Mouse (Mus musculus): ENCODE results near the gene Fads6. TPM values are rescaled to one million over a fixed set of nuclear protein-coding genes. Genes with fewer than 3 reads are reported as not detected.

The Fads6 gene
- polyA plus RNA-seq, 1 experiment from 2014 or later = 0.52 TPM

DNA sequence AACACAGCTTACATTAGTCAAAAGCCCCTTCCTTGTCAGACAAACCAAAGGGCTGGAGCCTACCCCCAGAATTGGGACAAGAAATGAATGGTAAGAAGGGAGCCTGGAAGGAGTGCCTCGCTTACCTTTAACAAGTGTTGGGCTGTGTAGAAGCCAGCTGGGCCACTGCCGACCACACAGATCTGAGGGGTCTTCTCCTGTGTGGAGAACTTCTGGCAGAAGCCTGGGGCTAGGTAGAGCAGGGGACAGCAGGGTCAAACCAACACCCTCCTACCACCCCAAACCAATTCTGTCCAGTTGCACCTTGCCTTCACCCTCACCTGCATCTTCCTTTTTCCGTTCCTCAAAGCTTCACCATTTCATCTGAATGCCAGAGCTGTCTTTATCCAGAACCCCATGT, 21.5 kb downstream of the Fads6 start:
- Histone ChIP-seq H3K9me3 (ENCODE audit: control insufficient read depth, low read length) (no peaks in the 10 kb centered on the region), H3K27ac (ENCODE audit: low read depth, low read length) (peak overlapping the region; percentile 74; the same call in 1 of the 2 replicates), H3K36me3 (ENCODE audit: control insufficient read depth, insufficient read depth, low read length) (no peaks in the 10 kb centered on the region), H3K9ac (ENCODE audit: low read depth, low read length) (peak overlapping the region; percentile 64), H3K4me2 (replicated peaks; ENCODE audit: low read depth, low read length) (peak overlapping the region; percentile 64), H3K4me3 (ENCODE audit: low read depth, low read length) (peak overlapping the region; percentile 46), H3K27me3 (ENCODE audit: control insufficient read depth, insufficient read depth, low read length) (no peaks in the 10 kb centered on the region), H3K4me1 (replicated peaks; ENCODE audit: control insufficient read depth, insufficient read depth, low read length) (peaks cover 7% of the 10 kb centered on the region)
- WGBS = 69% methylated on average over 3 of the region's 3 CpGs
- ATAC-seq (ENCODE audit: low FRiP score) (no peak), DNase-seq (ENCODE audit: low spot score) (no peak)

DNA sequence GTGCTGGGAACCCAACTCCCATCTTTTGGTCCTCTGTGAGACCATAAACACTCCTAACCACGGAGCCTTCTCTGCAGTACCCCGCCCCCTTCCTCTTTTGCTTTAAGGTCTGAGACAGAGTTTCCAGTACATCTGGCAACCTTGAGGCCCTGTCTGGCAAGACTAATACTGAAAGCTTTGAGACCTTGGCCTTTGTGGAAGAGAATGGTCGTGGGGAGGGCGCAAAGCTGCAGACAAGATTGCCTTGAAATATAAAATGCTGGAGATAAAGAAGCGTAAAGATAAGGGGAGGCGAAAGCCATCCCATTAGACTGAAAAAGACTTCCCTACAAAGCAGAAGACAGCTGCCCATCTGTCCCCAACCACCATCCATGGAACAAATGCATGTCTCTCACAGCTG, 22.0 kb downstream of the Fads6 start:
- Histone ChIP-seq H3K4me1 (replicated peaks; ENCODE audit: control insufficient read depth, insufficient read depth, low read length) (peaks cover 7% of the 10 kb centered on the region), H3K9me3 (ENCODE audit: control insufficient read depth, low read length) (no peaks in the 10 kb centered on the region), H3K4me2 (replicated peaks; ENCODE audit: low read depth, low read length) (no peak overlapping the region), H3K4me3 (ENCODE audit: low read depth, low read length) (no peak overlapping the region), H3K27me3 (ENCODE audit: control insufficient read depth, insufficient read depth, low read length) (no peaks in the 10 kb centered on the region), H3K9ac (ENCODE audit: low read depth, low read length) (no peak overlapping the region), H3K36me3 (ENCODE audit: control insufficient read depth, insufficient read depth, low read length) (no peaks in the 10 kb centered on the region), H3K27ac (ENCODE audit: low read depth, low read length) (no peak overlapping the region)
- ATAC-seq (ENCODE audit: low FRiP score) (no peak), DNase-seq (ENCODE audit: low spot score) (no peak)
- WGBS = 81% methylated on average over 6 of the region's 6 CpGs

DNA sequence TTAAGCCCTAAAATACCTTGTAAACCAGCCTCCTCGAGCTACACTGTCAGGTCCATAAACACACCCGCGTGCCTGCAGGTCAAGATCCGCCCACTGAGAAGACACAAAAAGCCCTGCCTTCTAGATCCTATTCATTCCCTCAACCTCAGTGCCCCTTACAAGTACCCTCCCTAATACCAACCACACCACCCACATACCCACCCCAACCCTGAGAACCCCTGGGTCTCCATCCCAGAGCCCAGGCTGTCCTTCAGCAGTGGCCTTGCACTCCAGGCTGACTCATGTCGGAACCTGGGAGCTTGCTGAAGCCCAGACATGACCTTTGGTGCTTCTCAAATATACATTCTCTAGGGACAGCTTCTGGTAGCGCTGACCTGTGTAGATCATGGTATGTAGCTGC, 22.7 kb downstream of the Fads6 start:
- Histone ChIP-seq H3K9me3 (ENCODE audit: control insufficient read depth, low read length) (no peaks in the 10 kb centered on the region), H3K36me3 (ENCODE audit: control insufficient read depth, insufficient read depth, low read length) (no peaks in the 10 kb centered on the region), H3K4me2 (replicated peaks; ENCODE audit: low read depth, low read length) (no peak overlapping the region), H3K27me3 (ENCODE audit: control insufficient read depth, insufficient read depth, low read length) (no peaks in the 10 kb centered on the region), H3K4me3 (ENCODE audit: low read depth, low read length) (no peak overlapping the region), H3K4me1 (replicated peaks; ENCODE audit: control insufficient read depth, insufficient read depth, low read length) (peaks cover 10% of the 10 kb centered on the region), H3K9ac (ENCODE audit: low read depth, low read length) (no peak overlapping the region), H3K27ac (ENCODE audit: low read depth, low read length) (no peak overlapping the region)
- ATAC-seq (ENCODE audit: low FRiP score) = no peak
- no peak for DNase-seq (ENCODE audit: low spot score)
- WGBS = 93% methylated on average over 6 of the region's 6 CpGs

DNA sequence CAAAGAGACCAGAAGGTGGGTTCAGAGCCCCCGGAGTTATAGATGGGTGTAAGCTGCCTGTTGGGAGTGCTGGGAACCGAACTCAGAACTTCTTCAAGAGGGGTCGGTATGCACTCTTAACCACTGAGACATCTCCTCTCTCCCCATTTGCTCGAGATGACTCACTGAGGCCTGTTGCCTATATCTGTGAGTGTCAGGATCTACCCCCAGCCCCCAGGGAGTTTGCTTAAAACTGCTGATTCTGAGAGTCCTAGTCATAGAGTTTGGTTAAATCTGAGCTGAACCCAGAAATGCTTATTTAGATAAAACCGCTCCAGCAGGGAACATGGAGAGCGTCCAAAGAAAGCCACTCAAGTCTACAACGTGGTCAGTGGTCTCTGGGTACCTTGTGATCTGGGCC, 23.3 kb downstream of the Fads6 start:
- 84% methylated on average over 7 of the region's 7 CpGs for WGBS
- no peaks in the 10 kb centered on the region for H3K36me3 ChIP-seq (ENCODE audit: control insufficient read depth, insufficient read depth, low read length)
- ATAC-seq (ENCODE audit: low FRiP score) = no peak
- no peak for DNase-seq (ENCODE audit: low spot score)
- H3K27ac ChIP-seq (ENCODE audit: low read depth, low read length) = no peak overlapping the region
- no peak overlapping the region for H3K9ac ChIP-seq (ENCODE audit: low read depth, low read length)
- no peaks in the 10 kb centered on the region for H3K9me3 ChIP-seq (ENCODE audit: control insufficient read depth, low read length)
- no peak overlapping the region for H3K4me3 ChIP-seq (ENCODE audit: low read depth, low read length)
- H3K4me2 ChIP-seq (replicated peaks; ENCODE audit: low read depth, low read length) = no peak overlapping the region
- H3K27me3 ChIP-seq (ENCODE audit: control insufficient read depth, insufficient read depth, low read length) = no peaks in the 10 kb centered on the region
- peaks cover 12% of the 10 kb centered on the region for H3K4me1 ChIP-seq (replicated peaks; ENCODE audit: control insufficient read depth, insufficient read depth, low read length)

DNA sequence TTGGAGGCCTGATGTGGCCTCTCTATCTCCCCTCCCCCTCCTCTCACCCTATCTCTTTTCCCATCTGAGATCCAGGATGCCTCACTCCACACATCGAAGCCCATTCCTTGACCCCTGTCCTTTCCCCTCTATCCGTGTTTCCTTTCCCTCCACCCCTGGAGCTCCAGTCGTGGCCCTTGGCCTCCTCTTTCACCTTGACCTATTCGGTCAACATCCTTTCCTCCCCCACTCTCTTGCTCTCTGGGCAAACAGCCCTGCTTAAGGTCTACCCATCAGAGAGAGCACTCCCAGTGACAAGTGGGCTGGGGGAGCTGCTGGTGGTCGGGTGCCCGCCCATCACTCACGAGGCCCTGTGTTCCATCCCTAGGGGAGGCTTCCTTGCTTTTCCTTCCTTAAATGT, 23.7 kb downstream of the Fads6 start:
- Histone ChIP-seq H3K27me3 (ENCODE audit: control insufficient read depth, insufficient read depth, low read length) (peaks cover 2% of the 10 kb centered on the region; the same call in 1 of the 2 replicates), H3K9ac (ENCODE audit: low read depth, low read length) (no peak overlapping the region), H3K4me3 (ENCODE audit: low read depth, low read length) (no peak overlapping the region), H3K4me1 (replicated peaks; ENCODE audit: control insufficient read depth, insufficient read depth, low read length) (peaks cover 12% of the 10 kb centered on the region), H3K9me3 (ENCODE audit: control insufficient read depth, low read length) (no peaks in the 10 kb centered on the region), H3K4me2 (replicated peaks; ENCODE audit: low read depth, low read length) (no peak overlapping the region), H3K36me3 (ENCODE audit: control insufficient read depth, insufficient read depth, low read length) (no peaks in the 10 kb centered on the region), H3K27ac (ENCODE audit: low read depth, low read length) (no peak overlapping the region)
- 64% methylated on average over 7 of the region's 7 CpGs for WGBS
- DNase-seq (ENCODE audit: low spot score) = no peak
- no peak for ATAC-seq (ENCODE audit: low FRiP score)

DNA sequence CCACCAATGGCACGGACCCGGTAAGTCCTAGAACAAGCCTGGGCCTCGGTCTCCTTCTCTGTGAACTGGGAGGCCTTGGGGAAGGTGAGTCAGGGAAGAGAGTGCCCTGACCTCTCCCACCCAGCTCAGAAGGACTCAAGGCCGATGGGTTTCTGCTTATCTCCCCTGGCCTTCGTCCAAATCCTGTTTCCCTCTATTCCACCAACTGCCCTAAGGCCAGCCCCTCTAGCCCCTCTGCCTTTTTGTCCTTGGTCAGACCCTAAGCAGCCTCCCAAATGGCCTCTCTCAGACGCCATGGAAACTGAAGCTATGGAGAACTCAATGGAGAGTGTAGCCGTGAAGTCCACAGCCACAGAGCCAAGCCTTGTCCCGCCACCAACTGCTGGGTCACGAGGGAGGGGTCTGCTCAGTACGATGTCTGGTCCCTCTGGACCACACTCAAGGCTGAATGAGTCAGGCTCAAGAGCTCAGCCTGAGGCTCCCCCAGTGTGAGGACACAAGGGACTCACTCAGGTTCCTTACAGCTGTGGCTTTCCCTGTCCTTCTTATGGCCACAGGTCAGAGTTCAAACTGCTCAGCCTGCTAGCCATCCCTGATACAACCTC, 24.5 kb downstream of the Fads6 start:
- H3K4me3 ChIP-seq (ENCODE audit: low read depth, low read length) = no peak overlapping the region
- peaks cover 12% of the 10 kb centered on the region for H3K4me1 ChIP-seq (replicated peaks; ENCODE audit: control insufficient read depth, insufficient read depth, low read length)
- no peak for DNase-seq (ENCODE audit: low spot score)
- H3K9ac ChIP-seq (ENCODE audit: low read depth, low read length) = no peak overlapping the region
- H3K27ac ChIP-seq (ENCODE audit: low read depth, low read length) = no peak overlapping the region
- H3K36me3 ChIP-seq (ENCODE audit: control insufficient read depth, insufficient read depth, low read length) = no peaks in the 10 kb centered on the region
- no peaks in the 10 kb centered on the region for H3K9me3 ChIP-seq (ENCODE audit: control insufficient read depth, low read length)
- WGBS = 75% methylated on average over 10 of the region's 10 CpGs
- H3K4me2 ChIP-seq (replicated peaks; ENCODE audit: low read depth, low read length) = no peak overlapping the region
- no peak for ATAC-seq (ENCODE audit: low FRiP score)
- H3K27me3 ChIP-seq (ENCODE audit: control insufficient read depth, insufficient read depth, low read length) = peaks cover 8% of the 10 kb centered on the region

DNA sequence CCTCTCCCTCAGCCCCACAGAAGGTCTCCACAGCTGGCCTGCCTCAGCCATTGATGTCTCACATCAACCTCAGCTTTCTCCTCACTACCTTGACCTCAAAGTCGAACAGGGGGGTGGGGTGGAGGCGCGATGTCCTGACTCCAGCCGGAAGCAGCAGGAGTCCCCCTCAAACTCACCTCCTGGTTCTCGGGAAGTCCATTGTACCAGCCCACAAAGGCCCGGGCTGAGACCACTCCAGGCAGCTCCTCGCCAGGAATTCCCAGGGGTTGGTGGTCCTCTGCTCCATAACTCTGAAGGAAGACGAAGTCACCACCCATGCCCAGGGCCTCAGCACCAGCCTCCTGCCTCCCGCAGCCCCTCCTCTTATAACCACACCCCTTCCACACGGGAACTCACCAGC, 26.0 kb downstream of the Fads6 start:
- H3K4me1 ChIP-seq (replicated peaks; ENCODE audit: control insufficient read depth, insufficient read depth, low read length) = peaks cover 17% of the 10 kb centered on the region
- H3K27ac ChIP-seq (ENCODE audit: low read depth, low read length) = no peak overlapping the region
- 66% methylated on average over 10 of the region's 10 CpGs for WGBS
- no peak overlapping the region for H3K9ac ChIP-seq (ENCODE audit: low read depth, low read length)
- ATAC-seq (ENCODE audit: low FRiP score) = no peak
- no peak overlapping the region for H3K4me3 ChIP-seq (ENCODE audit: low read depth, low read length)
- DNase-seq (ENCODE audit: low spot score) = no peak
- no peak overlapping the region for H3K4me2 ChIP-seq (replicated peaks; ENCODE audit: low read depth, low read length)
- peaks cover 24% of the 10 kb centered on the region for H3K27me3 ChIP-seq (ENCODE audit: control insufficient read depth, insufficient read depth, low read length)
- H3K36me3 ChIP-seq (ENCODE audit: control insufficient read depth, insufficient read depth, low read length) = no peaks in the 10 kb centered on the region
- no peaks in the 10 kb centered on the region for H3K9me3 ChIP-seq (ENCODE audit: control insufficient read depth, low read length)

DNA sequence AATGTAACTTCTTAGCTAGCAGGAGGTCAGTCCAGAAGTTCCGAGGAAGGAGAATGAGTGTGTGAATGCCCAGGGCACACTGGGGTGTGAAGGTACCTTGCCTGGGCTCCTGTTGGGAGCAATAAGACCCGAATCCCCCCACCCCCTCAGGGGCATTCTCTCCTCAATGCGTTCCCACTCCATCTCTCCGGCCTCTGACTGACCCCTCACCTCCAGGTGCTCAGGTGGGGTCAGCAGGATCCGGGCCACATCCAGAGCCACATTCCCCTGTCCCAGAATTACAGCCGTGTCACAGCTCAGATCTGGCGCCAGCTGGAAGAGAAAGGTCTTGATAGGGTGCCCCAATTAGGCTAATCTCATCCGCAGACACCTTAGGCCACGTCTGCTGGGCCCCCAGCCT, 26.4 kb downstream of the Fads6 start:
- Histone ChIP-seq H3K4me2 (replicated peaks; ENCODE audit: low read depth, low read length) (no peak overlapping the region), H3K27ac (ENCODE audit: low read depth, low read length) (no peak overlapping the region), H3K27me3 (ENCODE audit: control insufficient read depth, insufficient read depth, low read length) (peaks cover 28% of the 10 kb centered on the region), H3K4me1 (replicated peaks; ENCODE audit: control insufficient read depth, insufficient read depth, low read length) (peaks cover 19% of the 10 kb centered on the region), H3K36me3 (ENCODE audit: control insufficient read depth, insufficient read depth, low read length) (no peaks in the 10 kb centered on the region), H3K4me3 (ENCODE audit: low read depth, low read length) (no peak overlapping the region), H3K9me3 (ENCODE audit: control insufficient read depth, low read length) (no peaks in the 10 kb centered on the region), H3K9ac (ENCODE audit: low read depth, low read length) (no peak overlapping the region)
- ATAC-seq (ENCODE audit: low FRiP score) (no peak), DNase-seq (ENCODE audit: low spot score) (no peak)
- 78% methylated on average over 9 of the region's 9 CpGs for WGBS

DNA sequence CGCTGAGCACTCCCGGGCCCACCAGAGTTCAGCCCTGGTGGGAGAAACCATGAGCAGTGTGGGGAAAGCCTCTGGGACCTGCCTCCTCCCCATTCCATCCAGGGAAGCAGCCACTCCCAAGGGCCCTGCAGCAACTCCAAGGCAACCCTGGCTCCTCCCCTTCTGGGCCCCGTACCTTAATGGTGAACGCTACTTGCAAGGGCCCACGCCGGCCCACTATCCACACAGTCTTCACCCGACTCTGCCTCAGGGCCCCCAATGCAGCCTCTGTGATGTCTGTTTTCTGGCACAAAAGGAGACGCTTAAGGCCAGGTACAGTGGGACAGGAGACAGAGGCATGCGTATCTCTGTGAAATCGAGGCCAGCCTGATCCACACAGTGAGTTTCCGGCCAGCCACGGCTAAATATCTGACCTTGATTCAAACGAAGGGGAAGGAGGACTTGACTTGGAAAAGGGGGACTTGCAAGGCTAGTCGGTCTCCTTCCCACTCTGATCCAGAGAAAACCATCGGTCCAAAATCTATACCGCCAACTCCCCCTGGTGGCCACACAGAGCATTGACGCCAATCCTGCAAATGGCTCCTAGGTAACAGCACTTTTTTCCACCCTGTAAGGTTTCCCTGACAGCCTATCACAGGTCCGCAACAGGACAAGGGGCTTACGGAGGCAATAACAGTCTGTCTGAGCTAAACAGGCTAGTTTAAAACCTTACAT, 27.2 kb downstream of the Fads6 start:
- Histone ChIP-seq H3K9ac (ENCODE audit: low read depth, low read length) (no peak overlapping the region), H3K36me3 (ENCODE audit: control insufficient read depth, insufficient read depth, low read length) (no peaks in the 10 kb centered on the region), H3K9me3 (ENCODE audit: control insufficient read depth, low read length) (no peaks in the 10 kb centered on the region), H3K27ac (ENCODE audit: low read depth, low read length) (no peak overlapping the region), H3K4me2 (replicated peaks; ENCODE audit: low read depth, low read length) (no peak overlapping the region), H3K4me3 (ENCODE audit: low read depth, low read length) (no peak overlapping the region), H3K4me1 (replicated peaks; ENCODE audit: control insufficient read depth, insufficient read depth, low read length) (peaks cover 15% of the 10 kb centered on the region), H3K27me3 (ENCODE audit: control insufficient read depth, insufficient read depth, low read length) (peaks cover 35% of the 10 kb centered on the region)
- ATAC-seq (ENCODE audit: low FRiP score) (peak; percentile 18; the same call in 1 of the 2 replicates), DNase-seq (ENCODE audit: low spot score) (peak; percentile 89)
- WGBS = 34% methylated on average over 19 of the region's 19 CpGs

All from hindbrain, embryonic 11.5 days (tissue).